Mouse (Mus musculus): Measurements from ENCODE around the gene Smarcd2. TPM values are rescaled to one million over a fixed set of nuclear protein-coding genes. Genes with fewer than 3 reads are reported as not detected.

The Smarcd2 gene
- polyA plus RNA-seq, 1 experiment, result 42.9 TPM

- TF ChIP-seq USF1 (IDR thresholded peaks at IDR 0.05; ENCODE audit: low read depth) (no peak), E2F4 (IDR thresholded peaks at IDR 0.05; ENCODE audit: insufficient read depth) (no peak)
- no peak overlapping the region for H3K4me3 ChIP-seq
- no peak overlapping the region for H3K4me2 ChIP-seq (ENCODE audit: low read depth)
- H3K36me3 ChIP-seq (ENCODE audit: control insufficient read depth, insufficient read depth), result no peaks in the 10 kb centered on the region
- H3ac ChIP-seq (ENCODE audit: control insufficient read depth, insufficient read length), result no peak overlapping the region
- peaks cover 27% of the 10 kb centered on the region for H3K79me2 ChIP-seq (ENCODE audit: control insufficient read depth, insufficient read depth)
- no peaks in the 10 kb centered on the region for H3K27me3 ChIP-seq (ENCODE audit: control insufficient read depth, insufficient read depth, insufficient read length)
These were observed 1.6 kb upstream of the Smarcd2 start for GRCm38 (mm10) chr11:106274374-106274773.

GRCm38 (mm10) chr11:106273811-106274210 lies 1.0 kb upstream of the Smarcd2 start:
- TF ChIP-seq SRF (IDR thresholded peaks at IDR 0.05; ENCODE audit: control insufficient read depth, insufficient read length, low read depth), result no peak
- TF ChIP-seq MYOG (IDR thresholded peaks at IDR 0.05; ENCODE audit: control insufficient read depth in 1 of 3, insufficient read depth in 1 of 3, insufficient read length in 2 of 3, low read depth in 2 of 3), result no peak
- no peak for TF ChIP-seq REST (IDR thresholded peaks at IDR 0.05; ENCODE audit: insufficient read depth, insufficient read length)
- H3K4me3 ChIP-seq, result peak overlapping the region; percentile 60
- H3ac ChIP-seq (ENCODE audit: control insufficient read depth, insufficient read length), result no peak overlapping the region
- H3K36me3 ChIP-seq (ENCODE audit: control insufficient read depth, insufficient read depth), result no peaks in the 10 kb centered on the region
- H3K79me2 ChIP-seq (ENCODE audit: control insufficient read depth, insufficient read depth), result peaks cover 33% of the 10 kb centered on the region
- H3K4me2 ChIP-seq (ENCODE audit: low read depth), result peak overlapping the region; percentile 87
- H3K27me3 ChIP-seq (ENCODE audit: control insufficient read depth, insufficient read depth, insufficient read length), result no peaks in the 10 kb centered on the region

GRCm38 (mm10) chr11:106273311-106273684 lies 526 bp upstream of the Smarcd2 start:
- TF ChIP-seq POLR2AphosphoS2 (IDR thresholded peaks at IDR 0.05; ENCODE audit: insufficient read length, low read depth) (no peak), SRF (IDR thresholded peaks at IDR 0.05; ENCODE audit: control insufficient read depth, insufficient read length, low read depth) (no peak), USF1 (IDR thresholded peaks at IDR 0.05; ENCODE audit: low read depth) (no peak), TCF12 (IDR thresholded peaks at IDR 0.05; ENCODE audit: insufficient read depth, poor library complexity, severe bottlenecking) (no peak), MAX (IDR thresholded peaks at IDR 0.05; ENCODE audit: low read depth) (no peak), MYOD1 (IDR thresholded peaks at IDR 0.05; ENCODE audit: control insufficient read depth in 1 of 3, insufficient read length in 2 of 3, low read depth in 2 of 3) (no peak), MYOG (IDR thresholded peaks at IDR 0.05; ENCODE audit: control insufficient read depth in 1 of 3, insufficient read depth in 1 of 3, insufficient read length in 2 of 3, low read depth in 2 of 3) (no peak), REST (IDR thresholded peaks at IDR 0.05; ENCODE audit: insufficient read depth, insufficient read length) (no peak), TCF3 (IDR thresholded peaks at IDR 0.05; ENCODE audit: insufficient read length, low read depth) (no peak), CEBPB (IDR thresholded peaks at IDR 0.05; ENCODE audit: insufficient read depth, poor library complexity, severe bottlenecking) (no peak), POLR2A (IDR thresholded peaks at IDR 0.05; ENCODE audit: insufficient read length, low read depth) (no peak), E2F4 (IDR thresholded peaks at IDR 0.05; ENCODE audit: insufficient read depth) (no peak)
- Histone ChIP-seq H3K36me3 (ENCODE audit: control insufficient read depth, insufficient read depth) (no peaks in the 10 kb centered on the region), H3K4me3 (peak overlapping the region; percentile 60), H3K27me3 (ENCODE audit: control insufficient read depth, insufficient read depth, insufficient read length) (no peaks in the 10 kb centered on the region), H3K79me2 (ENCODE audit: control insufficient read depth, insufficient read depth) (peaks cover 36% of the 10 kb centered on the region), H3ac (ENCODE audit: control insufficient read depth, insufficient read length) (peak overlapping the region; percentile 88), H3K4me2 (ENCODE audit: low read depth) (peak overlapping the region; percentile 87)

- H3ac ChIP-seq (ENCODE audit: control insufficient read depth, insufficient read length), result peak overlapping the region; percentile 88
- H3K36me3 ChIP-seq (ENCODE audit: control insufficient read depth, insufficient read depth), result no peaks in the 10 kb centered on the region
- H3K4me2 ChIP-seq (ENCODE audit: low read depth), result peak overlapping the region; percentile 86
- TF ChIP-seq TCF12 (IDR thresholded peaks at IDR 0.05; ENCODE audit: insufficient read depth, poor library complexity, severe bottlenecking) (no peak), MAX (IDR thresholded peaks at IDR 0.05; ENCODE audit: low read depth) (no peak), CEBPB (IDR thresholded peaks at IDR 0.05; ENCODE audit: insufficient read depth, poor library complexity, severe bottlenecking) (no peak), POLR2A (IDR thresholded peaks at IDR 0.05; ENCODE audit: insufficient read length, low read depth) (no peak), TCF3 (IDR thresholded peaks at IDR 0.05; ENCODE audit: insufficient read length, low read depth) (no peak), POLR2AphosphoS2 (IDR thresholded peaks at IDR 0.05; ENCODE audit: insufficient read length, low read depth) (no peak)
- peak overlapping the region; percentile 60 for H3K4me3 ChIP-seq
- peaks cover 36% of the 10 kb centered on the region for H3K79me2 ChIP-seq (ENCODE audit: control insufficient read depth, insufficient read depth)
- no peaks in the 10 kb centered on the region for H3K27me3 ChIP-seq (ENCODE audit: control insufficient read depth, insufficient read depth, insufficient read length)
These were observed 753 bp downstream of the Smarcd2 start for GRCm38 (mm10) chr11:106271794-106272643.

- H3K4me2 ChIP-seq (ENCODE audit: low read depth), result peak overlapping the region; percentile 86
- no peaks in the 10 kb centered on the region for H3K27me3 ChIP-seq (ENCODE audit: control insufficient read depth, insufficient read depth, insufficient read length)
- peaks cover 7% of the 10 kb centered on the region for H3K36me3 ChIP-seq (ENCODE audit: control insufficient read depth, insufficient read depth)
- TF ChIP-seq MYOD1 (IDR thresholded peaks at IDR 0.05; ENCODE audit: control insufficient read depth in 1 of 3, insufficient read length in 2 of 3, low read depth in 2 of 3) (no peak), CEBPB (IDR thresholded peaks at IDR 0.05; ENCODE audit: insufficient read depth, poor library complexity, severe bottlenecking) (no peak), POLR2A (IDR thresholded peaks at IDR 0.05; ENCODE audit: insufficient read length, low read depth) (no peak), USF1 (IDR thresholded peaks at IDR 0.05; ENCODE audit: low read depth) (no peak), TCF3 (IDR thresholded peaks at IDR 0.05; ENCODE audit: insufficient read length, low read depth) (no peak), SRF (IDR thresholded peaks at IDR 0.05; ENCODE audit: control insufficient read depth, insufficient read length, low read depth) (no peak), MAX (IDR thresholded peaks at IDR 0.05; ENCODE audit: low read depth) (no peak), MYOG (IDR thresholded peaks at IDR 0.05; ENCODE audit: control insufficient read depth in 1 of 3, insufficient read depth in 1 of 3, insufficient read length in 2 of 3, low read depth in 2 of 3) (no peak), E2F4 (IDR thresholded peaks at IDR 0.05; ENCODE audit: insufficient read depth) (no peak), POLR2AphosphoS2 (IDR thresholded peaks at IDR 0.05; ENCODE audit: insufficient read length, low read depth) (no peak), REST (IDR thresholded peaks at IDR 0.05; ENCODE audit: insufficient read depth, insufficient read length) (no peak), TCF12 (IDR thresholded peaks at IDR 0.05; ENCODE audit: insufficient read depth, poor library complexity, severe bottlenecking) (no peak)
- H3ac ChIP-seq (ENCODE audit: control insufficient read depth, insufficient read length), result peak overlapping the region; percentile 88
- peak overlapping the region; percentile 60 for H3K4me3 ChIP-seq
- peaks cover 36% of the 10 kb centered on the region for H3K79me2 ChIP-seq (ENCODE audit: control insufficient read depth, insufficient read depth)
These were observed 1.5 kb downstream of the Smarcd2 start for GRCm38 (mm10) chr11:106271131-106271793.
